Mouse (Mus musculus) forebrain, embryonic 15.5 days (tissue): Measurements from ENCODE around the gene Gpr39. TPM values are rescaled to one million over a fixed set of nuclear protein-coding genes. Genes with fewer than 3 reads are reported as not detected.

Experiments used
- ATAC-seq: fragments of 200-750 bp; cut with Nextera tagmentation; replicated peaks from 2 replicates; pipeline ENCODE4 v1.8.0; 2017; ENCODE audit warnings: mild to moderate bottlenecking, moderate TSS enrichment, moderate library complexity
- H3K27ac ChIP-seq: fragments of 300-500 bp; sonication (generic); replicated peaks from 2 replicates; pipeline ENCODE4 v1.5.1; 2015; ENCODE audit warnings: mild to moderate bottlenecking, inconsistent platforms
- H3K27me3 ChIP-seq: fragments of 300-500 bp; sonication (generic); 2 replicates; pipeline ENCODE4 v1.6.1; 2015; ENCODE audit warnings: inconsistent platforms
- H3K36me3 ChIP-seq: fragments of 300-500 bp; sonication (generic); 2 replicates; pipeline ENCODE4 v1.6.1; 2015; ENCODE audit warnings: mild to moderate bottlenecking, inconsistent platforms
- H3K4me1 ChIP-seq: fragments of 300-500 bp; sonication (generic); 2 replicates; pipeline ENCODE4 v1.6.1; 2015; ENCODE audit warnings: inconsistent platforms
- H3K4me2 ChIP-seq: fragments of 300-500 bp; sonication (generic); replicated peaks from 2 replicates; pipeline ENCODE4 v1.6.1; 2015; ENCODE audit warnings: mild to moderate bottlenecking, inconsistent platforms
- H3K4me3 ChIP-seq: fragments of 300-500 bp; sonication (generic); 2 replicates; pipeline ENCODE4 v1.5.1; 2015; ENCODE audit warnings: mild to moderate bottlenecking, inconsistent platforms
- H3K9ac ChIP-seq: fragments of 300-500 bp; sonication (generic); replicated peaks from 2 replicates; pipeline ENCODE4 v1.6.1; 2015; ENCODE audit warnings: mild to moderate bottlenecking, inconsistent platforms
- H3K9me3 ChIP-seq: fragments of 300-500 bp; sonication (generic); 2 replicates; pipeline ENCODE4 v1.6.1; 2016; ENCODE audit warnings: inconsistent platforms
- WGBS: fragments of 180-500 bp; shearing (Covaris S2); methylation state at CpG from one replicate; pipeline ENCODE4 v1.1.7; 2015; ENCODE audit warnings: mixed read lengths; 5-methylcytosine and 5-hydroxymethylcytosine counted together
- polyA plus RNA-seq: library from polyadenylated mRNA; unstranded; fragments of >200 nt; fragmentation: Nextera tagmentation; extraction: Ambion mirVana; gene quantifications from 2 replicates; pipeline ENCODE4 v1.2.1, GENCODE M21; 2015

The Gpr39 gene
- polyA plus RNA-seq, 1 experiment from 2014 or later, result not detected

GRCm38 (mm10) chr1:125663104-125663503 lies 13.7 kb upstream of the Gpr39 start:
- Histone ChIP-seq H3K9me3 (no peaks in the 10 kb centered on the region), H3K4me2 (no peak overlapping the region), H3K27ac (no peak overlapping the region), H3K4me1 (no peaks in the 10 kb centered on the region), H3K36me3 (no peaks in the 10 kb centered on the region), H3K4me3 (no peak overlapping the region), H3K27me3 (no peaks in the 10 kb centered on the region), H3K9ac (no peak overlapping the region)
- ATAC-seq, result no peak
- 75% methylated on average over 4 of the region's 4 CpGs for WGBS

GRCm38 (mm10) chr1:125665127-125665637 lies 11.6 kb upstream of the Gpr39 start:
- Histone ChIP-seq H3K9me3 (no peaks in the 10 kb centered on the region), H3K27me3 (no peaks in the 10 kb centered on the region), H3K27ac (no peak overlapping the region), H3K4me3 (no peak overlapping the region), H3K9ac (no peak overlapping the region), H3K4me1 (no peaks in the 10 kb centered on the region), H3K36me3 (no peaks in the 10 kb centered on the region), H3K4me2 (no peak overlapping the region)
- 76% methylated on average over 5 of the region's 5 CpGs for WGBS
- no peak for ATAC-seq

GRCm38 (mm10) chr1:125669035-125669434 lies 7.8 kb upstream of the Gpr39 start:
- Histone ChIP-seq H3K4me1 (no peaks in the 10 kb centered on the region), H3K9ac (no peak overlapping the region), H3K4me2 (no peak overlapping the region), H3K27me3 (no peaks in the 10 kb centered on the region), H3K27ac (no peak overlapping the region), H3K4me3 (no peak overlapping the region), H3K36me3 (no peaks in the 10 kb centered on the region), H3K9me3 (no peaks in the 10 kb centered on the region)
- ATAC-seq, result no peak
- WGBS, result 81% methylated on average over 5 of the region's 5 CpGs

- H3K4me2 ChIP-seq, result no peak overlapping the region
- H3K4me3 ChIP-seq, result no peak overlapping the region
- no peaks in the 10 kb centered on the region for H3K27me3 ChIP-seq
- H3K9me3 ChIP-seq, result no peaks in the 10 kb centered on the region
- H3K27ac ChIP-seq, result no peak overlapping the region
- 93% methylated on average over 1 of the region's 1 CpGs for WGBS
- ATAC-seq, result no peak
- H3K4me1 ChIP-seq, result no peaks in the 10 kb centered on the region
- H3K36me3 ChIP-seq, result no peaks in the 10 kb centered on the region
- H3K9ac ChIP-seq, result no peak overlapping the region
These were observed 1.6 kb upstream of the Gpr39 start for GRCm38 (mm10) chr1:125675186-125675585.

GRCm38 (mm10) chr1:125677286-125677685 lies 491 bp downstream of the Gpr39 start:
- WGBS, result 92% methylated on average over 5 of the region's 5 CpGs
- Histone ChIP-seq H3K4me1 (no peaks in the 10 kb centered on the region), H3K9me3 (no peaks in the 10 kb centered on the region), H3K36me3 (no peaks in the 10 kb centered on the region), H3K9ac (no peak overlapping the region), H3K4me2 (no peak overlapping the region), H3K27ac (no peak overlapping the region), H3K4me3 (no peak overlapping the region), H3K27me3 (no peaks in the 10 kb centered on the region)
- ATAC-seq, result no peak

GRCm38 (mm10) chr1:125679522-125680077 lies 2.8 kb downstream of the Gpr39 start:
- Histone ChIP-seq H3K4me2 (no peak overlapping the region), H3K9me3 (no peaks in the 10 kb centered on the region), H3K4me1 (no peaks in the 10 kb centered on the region), H3K27me3 (no peaks in the 10 kb centered on the region), H3K36me3 (no peaks in the 10 kb centered on the region), H3K9ac (no peak overlapping the region), H3K4me3 (no peak overlapping the region), H3K27ac (no peak overlapping the region)
- no peak for ATAC-seq
- WGBS, result 81% methylated on average over 4 of the region's 4 CpGs

- no peak for ATAC-seq
- WGBS, result 94% methylated on average over 3 of the region's 3 CpGs
These were observed 7.6 kb downstream of the Gpr39 start for GRCm38 (mm10) chr1:125684423-125684822.

GRCm38 (mm10) chr1:125685304-125685703 lies 8.5 kb downstream of the Gpr39 start:
- no peak overlapping the region for H3K9ac ChIP-seq
- H3K9me3 ChIP-seq, result no peaks in the 10 kb centered on the region
- no peak overlapping the region for H3K4me3 ChIP-seq
- no peak for ATAC-seq
- WGBS, result 63% methylated on average over 1 of the region's 1 CpGs
- no peak overlapping the region for H3K4me2 ChIP-seq
- H3K27me3 ChIP-seq, result no peaks in the 10 kb centered on the region
- H3K4me1 ChIP-seq, result peaks cover 11% of the 10 kb centered on the region; the same call in 1 of the 2 replicates
- H3K36me3 ChIP-seq, result no peaks in the 10 kb centered on the region
- no peak overlapping the region for H3K27ac ChIP-seq

More at GRCm38 (mm10) chr1:125684423-125684822, 7.6 kb downstream of the Gpr39 start:
- Histone ChIP-seq H3K4me3 (no peak overlapping the region), H3K9ac (no peak overlapping the region), H3K4me1 (peaks cover 11% of the 10 kb centered on the region; the same call in 1 of the 2 replicates), H3K4me2 (no peak overlapping the region), H3K9me3 (no peaks in the 10 kb centered on the region), H3K36me3 (no peaks in the 10 kb centered on the region), H3K27me3 (no peaks in the 10 kb centered on the region), H3K27ac (no peak overlapping the region)

GRCm38 (mm10) chr1:125687701-125688420 lies 11.1 kb downstream of the Gpr39 start:
- Histone ChIP-seq H3K9me3 (no peaks in the 10 kb centered on the region), H3K27ac (no peak overlapping the region), H3K9ac (no peak overlapping the region), H3K4me3 (no peak overlapping the region), H3K36me3 (no peaks in the 10 kb centered on the region), H3K4me2 (no peak overlapping the region), H3K4me1 (peaks cover 11% of the 10 kb centered on the region; the same call in 1 of the 2 replicates), H3K27me3 (no peaks in the 10 kb centered on the region)
- no peak; the same call in 1 of the 2 replicates for ATAC-seq
- 60% methylated on average over 13 of the region's 13 CpGs for WGBS

GRCm38 (mm10) chr1:125693541-125693940 lies 16.7 kb downstream of the Gpr39 start:
- H3K27me3 ChIP-seq, result no peaks in the 10 kb centered on the region
- no peak overlapping the region for H3K9ac ChIP-seq
- no peak overlapping the region for H3K4me3 ChIP-seq
- 0 out of 2 replicates have a peak, but pooled peaks cover under 1% of the 10 kb centered on the region for H3K4me1 ChIP-seq
- no peak overlapping the region for H3K4me2 ChIP-seq
- H3K27ac ChIP-seq, result no peak overlapping the region
- ATAC-seq, result no peak
- no peaks in the 10 kb centered on the region for H3K9me3 ChIP-seq
- no peaks in the 10 kb centered on the region for H3K36me3 ChIP-seq

GRCm38 (mm10) chr1:125694338-125694737 lies 17.5 kb downstream of the Gpr39 start:
- Histone ChIP-seq H3K4me1 (no peaks in the 10 kb centered on the region), H3K36me3 (no peaks in the 10 kb centered on the region), H3K4me2 (no peak overlapping the region), H3K9me3 (no peaks in the 10 kb centered on the region), H3K9ac (no peak overlapping the region), H3K27me3 (no peaks in the 10 kb centered on the region), H3K27ac (no peak overlapping the region), H3K4me3 (no peak overlapping the region)
- ATAC-seq, result no peak
- WGBS, result 87% methylated on average over 5 of the region's 5 CpGs

GRCm38 (mm10) chr1:125701101-125701590 lies 24.4 kb downstream of the Gpr39 start:
- no peak overlapping the region for H3K4me2 ChIP-seq
- H3K9me3 ChIP-seq, result no peaks in the 10 kb centered on the region
- H3K36me3 ChIP-seq, result no peaks in the 10 kb centered on the region
- no peak overlapping the region for H3K27ac ChIP-seq
- no peak overlapping the region for H3K9ac ChIP-seq
- ATAC-seq, result no peak
- H3K4me3 ChIP-seq, result no peak overlapping the region
- H3K4me1 ChIP-seq, result peaks cover 4% of the 10 kb centered on the region; the same call in 1 of the 2 replicates
- no peaks in the 10 kb centered on the region for H3K27me3 ChIP-seq
- 90% methylated on average over 4 of the region's 4 CpGs for WGBS
